Comparison of ENCODE assay signal across 24 mouse cellular contexts in the genomic region with DNA sequence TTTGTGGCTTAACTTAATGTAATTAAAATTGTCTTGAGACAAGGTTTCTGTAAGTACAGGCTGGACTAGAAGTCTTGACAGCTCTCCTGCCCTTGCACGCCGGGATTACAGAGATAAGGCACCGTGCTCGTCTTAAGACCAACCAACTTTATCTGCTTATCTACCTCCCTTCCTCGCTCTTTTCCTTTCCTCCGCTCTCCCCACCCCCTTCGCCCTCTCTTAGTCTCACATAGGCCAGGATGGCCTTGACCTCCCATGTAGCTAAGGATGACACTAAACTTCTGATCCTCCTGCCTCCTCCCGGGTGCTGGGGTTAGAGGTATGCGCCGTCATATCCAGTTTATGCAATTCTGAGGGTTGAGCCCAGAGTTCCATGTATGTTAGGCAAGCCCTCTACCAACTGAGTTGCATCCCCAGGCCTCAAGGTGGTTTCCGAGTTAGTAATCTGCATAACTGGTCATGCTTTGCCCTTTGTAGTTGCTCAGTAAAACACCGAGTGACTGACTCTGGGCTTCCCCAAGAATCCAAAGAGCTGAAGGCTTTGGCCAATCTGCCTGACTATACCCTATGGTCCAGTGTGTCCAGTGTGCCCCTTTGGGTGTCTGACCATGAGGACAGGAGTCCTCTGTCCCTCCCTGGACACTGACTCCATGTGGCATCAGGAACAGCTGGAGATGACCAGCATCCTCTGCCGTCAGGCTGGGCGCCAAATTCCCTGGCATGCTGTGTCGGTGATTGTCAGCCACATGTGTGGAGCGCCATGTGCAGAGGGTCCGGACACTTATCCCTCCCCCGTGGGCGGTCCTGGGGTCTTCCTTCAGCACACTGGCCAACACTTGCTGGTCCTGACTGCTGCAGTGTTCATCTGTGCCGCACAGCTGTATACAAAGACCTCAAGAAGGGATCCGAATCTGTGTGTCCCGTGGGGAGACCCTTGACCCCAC. TPM values are rescaled to one million over a fixed set of nuclear protein-coding genes. Genes with fewer than 3 reads are reported as not detected.
DNase-seq lines count a peak whose midpoint lies in the region; ATAC-seq and TF ChIP-seq lines count a peak whose summit lies in the region.
"Had no signal": no experiment of that assay in that cellular context is flagged by ENCODE, and none has a peak within 500 bp of the region (broad histone marks: within the 10 kb centered on the region; RNA-seq: fewer than 3 reads in every experiment).

No protein-coding gene starts in this region.

- peak in 1 of 2 experiments; percentile 58; a peak in 2 of 4 replicates for TF ChIP-seq POLR2A in MEL (IDR thresholded peaks at IDR 0.05; ENCODE audit: control insufficient read depth in 1 of 2, insufficient read depth in 1 of 2, low read depth in 1 of 2, low read length in 2 of 2, poor library complexity in 1 of 2)
- no peak for TF ChIP-seq POLR2A in limb, embryonic 14.5 days (IDR thresholded peaks at IDR 0.05; ENCODE audit: borderline replicate concordance, extremely low read depth, insufficient read depth, insufficient read length)

- peaks cover 67% of the 10 kb centered on the region for H3K4me1 ChIP-seq in forebrain, embryonic 10.5 days
- H3K4me1 ChIP-seq in forebrain, postnatal 0 days (ENCODE audit: insufficient read depth), result peaks cover 15% of the 10 kb centered on the region
- peaks cover 17 to 57% of the 10 kb centered on the region in 2 experiments for H3K4me1 ChIP-seq in MEL (ENCODE audit: control insufficient read depth in 1 of 2, insufficient read depth in 2 of 2, low read length in 2 of 2)
- peaks cover 31% of the 10 kb centered on the region for H3K4me1 ChIP-seq in limb, embryonic 14.5 days (ENCODE audit: control insufficient read depth, insufficient read depth, low read length)

- no peak overlapping the region for H3K4me2 ChIP-seq in forebrain, postnatal 0 days (ENCODE audit: low read depth)
- H3K4me2 ChIP-seq in limb, embryonic 14.5 days (replicated peaks; ENCODE audit: low read depth, low read length, severe bottlenecking), result no peak overlapping the region
- H3K4me2 ChIP-seq: embryonic facial prominence, embryonic 12.5 days; liver, embryonic 13.5 days; lung, embryonic 14.5 days; midbrain, embryonic 11.5 days; neural tube, embryonic 15.5 days had no signal

- H3K36me3 ChIP-seq in forebrain, embryonic 10.5 days (replicated peaks), result no peaks in the 10 kb centered on the region
- H3K36me3 ChIP-seq in forebrain, postnatal 0 days (ENCODE audit: insufficient read depth), result no peaks in the 10 kb centered on the region
- peaks cover 0 to 32% of the 10 kb centered on the region in 2 experiments; a peak in 2 of 4 replicates for H3K36me3 ChIP-seq in MEL (ENCODE audit: control insufficient read depth in 1 of 2, insufficient read depth in 2 of 2, low read length in 2 of 2)
- H3K36me3 ChIP-seq in limb, embryonic 14.5 days (ENCODE audit: control insufficient read depth, insufficient read depth, low read length), result peaks cover 6% of the 10 kb centered on the region; the same call in 1 of the 2 replicates
- H3K36me3 ChIP-seq: embryonic facial prominence, embryonic 12.5 days; liver, embryonic 13.5 days; neural tube, embryonic 15.5 days had no signal

- H3K9ac ChIP-seq in forebrain, postnatal 0 days, result no peak overlapping the region
- H3K9ac ChIP-seq in MEL (ENCODE audit: control insufficient read depth, low read depth, low read length, poor library complexity, severe bottlenecking), result peak overlapping the region; percentile 41
- no peak overlapping the region for H3K9ac ChIP-seq in limb, embryonic 14.5 days (ENCODE audit: low read depth, low read length, severe bottlenecking)
- H3K9ac ChIP-seq: liver, embryonic 13.5 days; lung, embryonic 14.5 days had no signal

- no peaks in the 10 kb centered on the region for H3K79me2 ChIP-seq in MEL (ENCODE audit: control insufficient read depth, insufficient read depth, low read length, poor library complexity)

- H3K4me3 ChIP-seq in forebrain, embryonic 10.5 days, result no peak overlapping the region
- H3K4me3 ChIP-seq in forebrain, postnatal 0 days (ENCODE audit: low read depth, low read length), result no peak overlapping the region
- H3K4me3 ChIP-seq in MEL (ENCODE audit: control insufficient read depth in 1 of 2, insufficient read depth in 1 of 2, low read depth in 2 of 2, low read length in 2 of 2), result no peak overlapping the region
- H3K4me3 ChIP-seq in limb, embryonic 14.5 days (replicated peaks; ENCODE audit: low read length), result no peak overlapping the region
- H3K4me3 ChIP-seq: embryonic facial prominence, embryonic 12.5 days; heart, adult 2 months; left cerebral cortex, adult 2 months; liver, embryonic 13.5 days; neural tube, embryonic 15.5 days had no signal

- DNase-seq in forebrain, embryonic 10.5 days (ENCODE audit: extremely low spot score, low spot score), result no peak
- DNase-seq in forebrain, postnatal 0 days, result no peak
- DNase-seq in 416B (ENCODE audit: low read depth) (peak; percentile 76), MEL (ENCODE audit: low read depth, low spot score) (peak; percentile 71)
- no peak for DNase-seq in limb, embryonic 14.5 days (ENCODE audit: low spot score)
- no peak for DNase-seq in c-Kit-positive CD71-positive TER-119-positive erythroid progenitor cells, embryonic 14.5 days (ENCODE audit: low spot score)
- no peak for DNase-seq in urinary bladder, postnatal 14 days (ENCODE audit: low spot score)
- no peak for DNase-seq in neural tube, embryonic 10.5 days (ENCODE audit: extremely low spot score, low spot score)
- DNase-seq: adrenal gland, postnatal 25 days; cerebellum, adult 2 months; heart, adult 2 months; heart, postnatal 36 days; kidney, adult 9 months; layer of hippocampus, adult 9-11 months; liver, embryonic 13.5 days; lung, postnatal 36 days; right cerebral cortex, postnatal 4 days; thymus, adult 2 months had no signal

- ATAC-seq in forebrain, postnatal 0 days, result no peak
- ATAC-seq in limb, embryonic 14.5 days (ENCODE audit: low FRiP score, low read depth), result peak; percentile 46; the same call in 1 of the 2 replicates
- ATAC-seq: Patski had no signal

- TF ChIP-seq CTCF in forebrain, postnatal 0 days (IDR thresholded peaks at IDR 0.05; ENCODE audit: low read depth), result no peak
- no peak for TF ChIP-seq CTCF in MEL (IDR thresholded peaks at IDR 0.05 in 2 of 3, conservative IDR thresholded peaks at IDR 0.05 in 1 of 3; ENCODE audit: control insufficient read depth in 1 of 3, insufficient read depth in 1 of 3, low read depth in 2 of 3, low read length in 3 of 3, poor library complexity in 1 of 3, severe bottlenecking in 1 of 3)

- peak; percentile 61 to 75 for TF ChIP-seq EP300 in MEL (IDR thresholded peaks at IDR 0.05; ENCODE audit: low read depth in 1 of 2, low read length in 2 of 2)

- TF ChIP-seq RAD21 in MEL (IDR thresholded peaks at IDR 0.05; ENCODE audit: low read depth, low read length), result no peak

- WGBS in forebrain, embryonic 10.5 days, result 89% methylated on average over 22 of the region's 22 CpGs
- WGBS in forebrain, postnatal 0 days, result 92% methylated on average over 22 of the region's 22 CpGs
- 87% methylated on average over 22 of the region's 22 CpGs for WGBS in limb, embryonic 14.5 days

- no peaks in the 10 kb centered on the region for H3K27me3 ChIP-seq in forebrain, embryonic 10.5 days (ENCODE audit: poor library complexity, severe bottlenecking)
- no peaks in the 10 kb centered on the region for H3K27me3 ChIP-seq in forebrain, postnatal 0 days (ENCODE audit: insufficient read depth, low read length)
- no peaks in the 10 kb centered on the region for H3K27me3 ChIP-seq in MEL (ENCODE audit: control insufficient read depth in 1 of 2, insufficient read depth in 2 of 2, low read length in 2 of 2)
- H3K27me3 ChIP-seq in limb, embryonic 14.5 days (ENCODE audit: control insufficient read depth, insufficient read depth, low read length), result no peaks in the 10 kb centered on the region
- H3K27me3 ChIP-seq: embryonic facial prominence, embryonic 12.5 days; liver, embryonic 13.5 days; neural tube, embryonic 15.5 days; Patski had no signal

- 0 out of 2 replicates have a peak overlapping the region, but pooled peaks have one; percentile 9 for H3K27ac ChIP-seq in forebrain, embryonic 10.5 days
- no peak overlapping the region for H3K27ac ChIP-seq in forebrain, postnatal 0 days (ENCODE audit: low read depth, low read length)
- peak overlapping the region; percentile 76 for H3K27ac ChIP-seq in MEL (ENCODE audit: control insufficient read depth, low read depth, low read length)
- no peak overlapping the region for H3K27ac ChIP-seq in limb, embryonic 14.5 days (replicated peaks; ENCODE audit: low read depth, low read length)
- H3K27ac ChIP-seq: liver, embryonic 13.5 days had no signal

- no peaks in the 10 kb centered on the region for H3K9me3 ChIP-seq in forebrain, embryonic 10.5 days
- no peaks in the 10 kb centered on the region for H3K9me3 ChIP-seq in forebrain, postnatal 0 days (ENCODE audit: low read length)
- no peaks in the 10 kb centered on the region for H3K9me3 ChIP-seq in MEL (replicated peaks; ENCODE audit: insufficient read depth, low read length)
- H3K9me3 ChIP-seq in limb, embryonic 14.5 days (ENCODE audit: control insufficient read depth, low read length), result no peaks in the 10 kb centered on the region
- H3K9me3 ChIP-seq: embryonic facial prominence, embryonic 12.5 days; liver, embryonic 13.5 days; neural tube, embryonic 15.5 days had no signal

TF ChIP-seq in MEL, 35 proteins besides CTCF, POLR2A, EP300 and RAD21 (continues in another document):
- 0 out of 2 replicates have a peak, but pooled peaks have one; percentile 28 for TF ChIP-seq MAZ (IDR thresholded peaks at IDR 0.05; ENCODE audit: low read depth, low read length)
- TF ChIP-seq USF1 (IDR thresholded peaks at IDR 0.05; ENCODE audit: low read depth, low read length), result no peak
- no peak for TF ChIP-seq ZKSCAN1 (IDR thresholded peaks at IDR 0.05; ENCODE audit: low read depth, low read length)
- TF ChIP-seq SMC3 (IDR thresholded peaks at IDR 0.05; ENCODE audit: low read depth, low read length), result no peak
- TF ChIP-seq NELFE (IDR thresholded peaks at IDR 0.05; ENCODE audit: low read depth, low read length), result no peak
- no peak for TF ChIP-seq USF2 (IDR thresholded peaks at IDR 0.05; ENCODE audit: borderline replicate concordance in 1 of 2, insufficient read depth in 1 of 2, low read depth in 1 of 2, low read length in 2 of 2)
- no peak for TF ChIP-seq CHD2 (IDR thresholded peaks at IDR 0.05; ENCODE audit: low read length)
- TF ChIP-seq MXI1 (IDR thresholded peaks at IDR 0.05; ENCODE audit: low read depth, low read length), result peak; percentile 70; the same call in 1 of the 2 replicates
- TF ChIP-seq POLR2AphosphoS2 (IDR thresholded peaks at IDR 0.05; ENCODE audit: low read length), result no peak

RNA-seq across cellular contexts. Expression of gene Sept9, which starts 50.8 kb away (rescaled TPM):
- 206 and 211 TPM in 2 replicates for polyA plus RNA-seq in forebrain, embryonic 10.5 days (2016; fragmentation: Nextera tagmentation; extraction: Ambion mirVana)
- 99.3 and 112 TPM in 2 replicates for total RNA-seq in forebrain, postnatal 0 days (2014; rRNA removed)
- 99.7 and 112 TPM in 2 replicates for polyA plus RNA-seq in forebrain, postnatal 0 days (2015; fragmentation: Nextera tagmentation; extraction: Ambion mirVana)
- total RNA-seq in MEL (2012; rRNA removed), result 163 and 205 TPM in 2 replicates
- 100 to 1,000 TPM in 1 of 2 experiments, 10 to 100 TPM in 1; 49.7 to 196 TPM for polyA plus RNA-seq in MEL (2012; ENCODE audit: insufficient read depth in 1 of 2, insufficient read length in 2 of 2, low read depth in 1 of 2, low replicate concordance in 2 of 2, missing spikeins in 1 of 2)
- 76.5 and 78.7 TPM in 2 replicates for polyA plus RNA-seq in limb, embryonic 14.5 days (2012; rRNA removed)
- polyA plus RNA-seq in limb, embryonic 14.5 days (2014; fragmentation: Nextera tagmentation; extraction: Ambion mirVana), result 125 and 136 TPM in 2 replicates

Comparison
In these comparisons a context has a peak if more than half of its experiments do, and no peak if none do; other contexts are left out.
1. H3K27ac ChIP-seq: peak in forebrain, embryonic 10.5 days (single experiment) and MEL (single experiment); none in forebrain, postnatal 0 days (single experiment) and limb, embryonic 14.5 days (single experiment).
2. DNase-seq: peak in 416B (single experiment) and MEL (single experiment); none in forebrain, embryonic 10.5 days (single experiment), forebrain, postnatal 0 days (single experiment), limb, embryonic 14.5 days (single experiment), c-Kit-positive CD71-positive TER-119-positive erythroid progenitor cells, embryonic 14.5 days (single experiment), urinary bladder, postnatal 14 days (single experiment) and neural tube, embryonic 10.5 days (single experiment).